Mouse (Mus musculus) T-helper 17 cell (primary cell): ENCODE measurements around the gene Mtrf1.
"Not testable (repeated sequence)": the region's sequence is repeated elsewhere in the genome, so short reads cannot be mapped to it uniquely, and the experiment has no call there.

Source experiments
- in situ Hi-C, 2 experiments: fragments of 300-600 bp; cut with MboI, MseI; formaldehyde crosslinking; loops; 1 replicate in 1 of 2; 2 replicates in 1 of 2; pipeline ENCODE4 v1.15.1; 2025; ENCODE audit warnings: high pct_unique_total_duplicates in 2 of 2

Gene Mtrf1

DNA sequence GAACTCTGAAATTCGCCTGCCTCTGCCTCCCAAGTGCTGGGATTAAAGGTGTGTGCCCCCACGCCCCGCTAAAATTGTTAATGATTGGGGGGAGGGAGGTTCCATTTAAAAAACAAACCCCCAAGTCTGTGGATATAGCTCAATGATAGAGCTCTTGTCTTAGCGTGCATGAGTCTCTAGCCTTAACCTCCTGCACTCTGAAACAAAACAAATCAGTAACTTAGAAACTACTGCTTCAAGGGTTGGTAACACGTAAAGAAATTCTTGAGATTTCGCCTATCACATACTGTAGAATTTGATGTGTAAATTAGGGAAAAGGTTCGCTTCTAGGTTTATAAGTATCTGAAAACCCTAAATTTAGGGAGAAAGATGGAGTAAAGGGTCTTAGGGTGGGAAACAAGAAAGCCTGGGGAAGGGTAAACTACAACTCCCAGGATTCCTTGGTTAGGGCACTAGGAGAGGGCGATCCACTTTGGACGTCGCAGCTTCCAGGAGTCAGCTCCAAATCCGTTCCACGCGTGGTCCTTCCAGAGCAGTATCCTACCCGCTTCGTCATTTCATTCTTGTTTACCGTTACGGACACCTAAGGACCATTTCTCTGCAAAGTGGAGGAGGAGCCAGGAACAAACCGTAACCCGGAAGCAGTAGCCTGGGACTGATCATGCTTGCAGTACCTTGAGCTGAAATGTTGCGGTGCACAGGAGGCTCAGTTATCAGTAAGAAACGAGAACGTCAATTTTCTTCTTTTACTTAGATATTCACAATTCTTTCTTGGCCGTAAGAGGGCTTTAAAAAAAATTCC is at the start of gene Mtrf1:
Gene Mtrf1 (plus strand): TSS at position 452 of the 802 bp plus-strand sequence.
- in situ Hi-C loops: loop anchor here (25.0 kb wide), 1 partner anchor 165 kb away; no protein-coding TSS in a partner anchor

DNA sequence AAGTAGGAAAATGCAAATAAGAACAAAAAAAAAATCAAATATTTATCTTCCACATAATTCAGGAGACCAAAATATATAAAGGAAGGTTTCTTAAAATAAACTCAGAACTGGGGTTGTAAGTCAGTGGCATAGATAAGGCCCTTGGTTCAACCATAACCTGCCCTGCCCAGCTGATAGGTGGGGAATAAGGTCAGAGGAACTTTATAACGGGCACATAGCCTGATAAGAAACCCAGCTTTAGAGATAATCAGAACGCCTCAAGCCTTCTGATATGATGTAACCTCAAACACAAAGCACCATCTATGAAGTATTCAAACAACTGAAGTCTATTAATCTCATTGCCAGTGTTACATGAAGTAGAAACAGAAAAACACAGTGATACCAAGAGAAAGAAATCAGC is 39.5 kb upstream of the Mtrf1 start:
- in situ Hi-C loops: no loop called here

DNA sequence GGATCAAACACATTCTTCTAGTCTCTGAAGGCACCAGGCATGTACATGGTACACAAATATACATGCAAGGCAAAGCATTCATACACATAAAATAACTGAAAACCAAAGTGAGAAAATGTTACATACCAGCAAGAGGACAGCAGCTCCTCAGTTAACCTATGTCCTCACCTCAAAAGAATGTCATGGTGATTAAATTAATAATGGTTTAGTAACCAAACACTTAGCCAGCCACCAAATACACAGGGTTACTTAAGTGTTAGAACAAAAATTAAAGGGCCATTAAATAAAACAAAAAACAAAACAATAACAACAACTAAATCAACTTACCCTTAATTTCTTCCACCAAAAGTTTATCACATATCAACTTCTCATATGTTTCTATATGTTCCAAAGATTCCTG is 20.5 kb upstream of the Mtrf1 start:
- in situ Hi-C loops: loop anchor here (5.0 to 25.0 kb wide), 2 partner anchors 35 to 185 kb away; no protein-coding TSS in a partner anchor

DNA sequence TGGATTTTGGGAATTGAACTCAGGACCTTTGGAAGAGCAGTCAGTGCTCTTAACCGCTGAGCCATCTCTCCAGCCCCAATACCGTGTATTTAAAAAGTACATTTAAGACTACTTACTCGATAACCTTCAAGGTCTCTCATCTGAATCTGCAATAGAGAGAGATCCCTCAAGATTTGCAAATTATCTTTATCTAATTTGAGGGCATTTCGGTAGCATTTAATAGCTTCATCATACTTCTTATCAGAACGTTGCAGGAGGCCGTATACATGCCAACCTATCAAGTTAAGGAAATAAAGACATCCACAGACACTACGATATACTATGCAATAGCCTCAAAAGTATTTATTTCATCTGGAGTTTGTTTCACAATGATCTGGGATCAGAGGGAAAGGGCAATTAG is 14.5 kb upstream of the Mtrf1 start:
- in situ Hi-C loops: loop anchor here (10.0 to 25.0 kb wide), 2 partner anchors 48 to 179 kb away; no protein-coding TSS in a partner anchor

DNA sequence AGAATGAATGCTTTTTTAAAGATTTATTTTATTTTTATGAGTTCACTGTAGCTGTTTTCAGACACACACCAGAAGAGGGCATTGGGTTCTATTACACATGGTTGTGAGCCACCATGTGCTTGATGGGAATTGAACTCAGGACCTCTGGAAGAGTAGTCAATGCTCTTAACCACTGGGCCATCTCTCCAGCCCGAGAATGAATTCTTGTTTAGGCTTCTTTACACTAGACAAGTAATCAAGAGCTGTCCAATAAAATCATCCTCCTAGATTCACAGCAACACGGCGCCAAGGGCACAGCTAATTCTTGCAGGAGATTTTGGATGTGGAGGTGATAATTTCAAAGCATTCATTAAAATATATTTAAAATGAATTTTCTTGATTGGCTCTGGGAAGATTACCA is 9.3 kb upstream of the Mtrf1 start:
- in situ Hi-C loops: loop anchor here (10.0 to 25.0 kb wide), 2 partner anchors 54 to 174 kb away; no protein-coding TSS in a partner anchor

DNA sequence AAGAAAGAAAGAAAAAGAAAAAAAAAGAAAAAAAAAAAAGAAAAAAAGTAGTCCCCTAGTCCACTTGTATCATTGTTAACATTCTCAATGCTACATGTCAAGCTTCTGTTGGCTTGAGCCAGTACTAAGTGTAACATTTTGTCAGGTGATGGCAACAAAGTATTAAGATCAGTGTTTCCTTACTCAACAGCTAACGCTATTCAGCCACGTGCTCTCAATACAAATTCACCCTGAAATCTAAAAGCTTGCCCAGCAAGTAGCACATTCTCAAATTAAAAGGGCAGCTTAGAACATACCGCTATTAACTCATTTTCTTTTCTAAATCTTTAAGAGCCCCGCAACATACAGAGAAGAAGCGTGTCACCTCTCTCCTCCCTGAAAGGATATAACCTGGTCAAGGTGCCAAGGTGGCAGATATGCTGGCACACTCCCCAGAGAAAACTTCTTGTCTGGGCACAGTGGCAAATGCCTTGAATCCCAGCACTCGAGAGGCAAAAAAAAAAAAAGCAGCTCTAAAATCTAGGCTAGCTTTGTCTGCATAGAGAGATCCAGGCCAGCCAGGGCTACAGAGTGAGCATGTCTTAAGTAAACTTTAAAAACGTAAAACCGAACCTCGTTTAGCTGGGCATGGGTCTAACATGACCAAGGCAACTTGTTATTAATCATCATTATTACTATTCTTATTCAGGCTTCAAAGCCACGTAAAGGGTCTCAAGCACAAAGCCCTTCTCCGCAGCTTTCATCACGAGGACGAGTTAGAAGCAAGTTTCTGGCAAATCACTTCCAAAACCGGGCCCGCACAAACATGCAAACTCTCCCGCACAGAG is 7.9 kb upstream of the Mtrf1 start:
- in situ Hi-C loops: loop anchor here (5.0 to 25.0 kb wide), 3 partner anchors 55 to 173 kb away; partner anchors contain the start of genes Elf1 (in 1 of the 2) and Wbp4 (in 1 of the 2)

DNA sequence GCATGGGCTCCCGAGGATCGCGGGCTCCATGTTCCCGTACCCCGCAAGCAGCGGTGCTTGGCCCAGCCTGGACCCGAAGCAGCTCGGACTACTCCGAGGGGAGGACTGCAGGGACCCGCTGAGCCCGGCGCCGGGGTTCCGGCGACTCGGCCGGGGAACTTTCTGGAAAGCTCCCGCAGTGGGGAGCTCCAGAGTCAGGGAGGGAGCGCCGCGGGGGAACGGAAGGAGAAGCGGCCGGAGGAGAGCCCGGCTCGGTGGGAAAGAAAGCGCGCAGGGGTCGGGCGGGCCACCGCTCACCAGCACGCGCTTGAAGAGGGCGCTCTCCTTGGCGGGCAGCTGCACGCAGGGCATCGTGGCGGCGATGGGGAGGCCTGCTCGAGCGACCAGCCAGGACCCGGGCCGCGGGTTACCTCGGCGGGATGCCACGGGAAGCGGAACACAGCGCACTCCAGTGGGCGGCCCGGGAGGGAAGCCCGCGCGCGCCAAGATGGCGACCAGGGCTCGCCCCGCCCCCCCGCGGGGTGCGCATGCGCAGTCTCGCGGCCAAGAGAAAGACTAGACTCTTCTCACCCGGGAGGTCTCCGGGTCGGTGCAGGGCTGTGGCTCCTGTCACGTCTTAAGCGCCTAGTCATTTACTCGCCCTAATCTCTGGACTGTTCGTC is 7.2 kb upstream of the Mtrf1 start, which contains the start of gene Naa16:
Gene Naa16 (minus strand): TSS at position 514 of the 662 bp plus-strand sequence.
- in situ Hi-C loops: loop anchor here (5.0 to 25.0 kb wide), 2 partner anchors 92 to 172 kb away; partner anchors contain the start of genes Elf1 (in 1 of the 2) and Wbp4 (in 1 of the 2)

DNA sequence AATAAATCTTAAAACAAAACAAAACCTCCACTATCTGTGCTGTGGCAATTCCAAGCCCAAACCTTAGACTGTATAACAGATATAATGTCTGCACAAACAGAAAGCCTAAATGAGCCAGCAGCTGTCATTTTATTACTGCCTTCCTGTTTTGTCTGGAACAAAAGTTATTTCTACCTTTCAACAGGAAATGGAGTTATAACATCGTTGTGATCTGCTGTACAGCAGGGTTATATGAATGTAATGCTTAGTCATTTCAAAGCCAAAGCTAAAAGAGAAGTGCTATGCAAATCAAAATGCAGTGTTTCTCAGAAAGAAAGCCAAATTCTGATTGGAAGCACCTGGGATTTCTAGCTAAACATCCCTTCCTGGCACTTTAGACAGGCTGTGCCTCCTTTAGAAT is 4.3 kb upstream of the Mtrf1 start:
- in situ Hi-C loops: loop anchor here (5.0 to 25.0 kb wide), 2 partner anchors 89 to 169 kb away; partner anchors contain the start of genes Elf1 (in 1 of the 2) and Wbp4 (in 1 of the 2)

DNA sequence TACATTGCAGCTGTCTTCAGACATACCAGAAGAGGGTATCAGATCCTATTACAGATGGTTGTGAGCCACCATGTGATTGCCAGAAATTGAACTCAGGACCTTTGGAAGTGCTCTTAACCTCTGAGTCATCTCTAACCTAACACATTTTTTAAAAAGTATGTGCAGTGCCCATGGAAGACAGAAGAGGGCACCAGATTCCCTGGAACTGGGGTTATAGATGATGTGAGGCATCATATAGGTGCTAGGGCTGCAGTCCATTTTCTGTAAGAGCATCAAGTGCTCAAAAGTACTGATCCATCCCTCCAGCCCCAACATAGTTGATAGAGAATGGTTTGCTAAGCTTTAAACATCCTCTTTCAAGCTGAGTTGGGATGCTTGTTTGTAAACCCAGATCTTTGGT is 3.0 kb upstream of the Mtrf1 start:
- in situ Hi-C loops: loop anchor here (5.0 to 25.0 kb wide), 2 partner anchors 88 to 168 kb away; partner anchors contain the start of genes Elf1 (in 1 of the 2) and Wbp4 (in 1 of the 2)

DNA sequence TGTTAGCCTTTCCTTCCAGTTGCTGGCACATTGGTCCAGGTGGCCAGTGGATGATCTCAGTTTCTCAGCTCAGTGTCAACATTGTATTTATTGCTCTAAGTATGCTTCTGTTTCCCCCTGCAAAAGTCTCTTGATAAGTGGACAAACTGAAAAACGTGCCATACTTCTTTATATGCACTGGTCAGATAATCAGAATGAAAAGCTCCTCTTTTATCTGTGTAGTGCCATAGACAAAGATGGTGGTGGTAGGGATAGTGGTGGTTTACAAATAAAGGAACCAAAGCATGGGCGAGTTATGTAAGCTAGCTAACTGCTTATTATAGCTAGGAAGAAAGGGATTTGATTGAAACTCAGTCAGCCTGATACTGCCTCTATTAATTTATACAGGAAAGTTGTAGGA is 10.1 kb downstream of the Mtrf1 start:
- in situ Hi-C loops: loop anchor here in 1 of 2 experiments (10.0 kb wide), 1 partner anchor 507 kb away; no protein-coding TSS in a partner anchor

DNA sequence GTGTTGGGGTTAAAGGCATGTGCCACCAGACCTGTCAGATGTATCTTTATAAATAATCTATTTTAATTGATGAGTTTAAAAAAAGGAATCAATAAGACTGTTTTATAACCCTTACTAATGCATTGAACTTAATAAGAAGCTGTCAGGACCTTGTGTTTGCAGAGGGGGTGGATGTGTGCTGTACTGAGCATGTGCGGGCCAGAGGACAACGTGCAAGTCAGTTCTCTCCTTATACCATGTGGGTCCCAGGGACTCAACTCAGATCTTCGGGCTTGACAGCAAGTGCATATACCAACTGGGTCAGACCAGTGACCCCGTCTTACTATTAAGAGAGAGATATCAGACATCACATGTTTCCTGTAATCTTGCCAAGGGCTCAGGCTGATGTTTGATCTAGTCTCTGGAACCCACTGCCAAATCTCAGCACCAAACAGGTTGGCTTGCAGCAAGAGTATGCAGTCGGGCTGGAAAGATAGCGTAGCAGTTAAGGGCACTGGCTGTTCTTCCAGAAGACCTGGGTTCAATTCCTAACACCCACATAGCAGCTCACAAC is 11.8 kb downstream of the Mtrf1 start:
- in situ Hi-C loops: loop anchor here in 1 of 2 experiments (10.0 kb wide), 1 partner anchor 505 kb away; no protein-coding TSS in a partner anchor

DNA sequence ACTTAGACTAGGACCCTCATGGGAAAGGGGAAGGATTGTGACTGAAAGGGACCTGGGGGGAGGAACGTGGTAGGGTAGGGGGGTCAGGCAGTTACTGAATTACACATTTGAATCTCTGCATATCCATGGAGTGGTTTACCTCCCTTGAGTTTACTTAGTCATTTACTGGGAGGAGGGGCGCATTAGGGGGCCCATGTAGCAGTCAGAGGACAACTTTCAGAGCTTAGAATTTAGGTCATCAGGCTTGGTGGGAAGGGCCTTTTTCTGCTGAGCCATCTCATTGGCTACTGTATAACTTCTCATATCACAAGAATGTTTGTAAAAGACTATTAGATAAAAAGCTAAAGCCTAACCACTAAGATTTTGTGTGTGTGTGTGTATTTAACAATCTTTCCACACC is 13.1 kb downstream of the Mtrf1 start:
- in situ Hi-C loops: no loop called here

DNA sequence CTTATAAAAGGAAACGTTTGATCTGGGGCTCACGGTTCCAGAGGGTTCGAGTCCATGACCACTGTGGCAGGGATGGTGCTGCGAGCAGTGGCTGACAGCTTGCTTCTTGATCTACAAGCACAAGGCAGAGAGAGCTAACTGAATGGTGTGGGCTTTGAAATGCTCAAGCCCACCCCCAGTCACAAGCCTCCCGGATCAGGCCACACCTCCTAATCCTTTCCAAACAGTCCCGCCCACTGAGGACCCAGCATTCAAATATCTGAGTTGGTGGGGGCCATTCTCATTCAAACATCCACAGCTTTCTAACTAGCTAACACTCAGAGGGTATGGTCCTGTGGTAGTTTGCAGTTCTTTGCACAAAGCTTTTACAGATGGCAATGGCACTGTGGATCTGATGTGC is 15.5 kb downstream of the Mtrf1 start:
- in situ Hi-C loops: no loop called here

DNA sequence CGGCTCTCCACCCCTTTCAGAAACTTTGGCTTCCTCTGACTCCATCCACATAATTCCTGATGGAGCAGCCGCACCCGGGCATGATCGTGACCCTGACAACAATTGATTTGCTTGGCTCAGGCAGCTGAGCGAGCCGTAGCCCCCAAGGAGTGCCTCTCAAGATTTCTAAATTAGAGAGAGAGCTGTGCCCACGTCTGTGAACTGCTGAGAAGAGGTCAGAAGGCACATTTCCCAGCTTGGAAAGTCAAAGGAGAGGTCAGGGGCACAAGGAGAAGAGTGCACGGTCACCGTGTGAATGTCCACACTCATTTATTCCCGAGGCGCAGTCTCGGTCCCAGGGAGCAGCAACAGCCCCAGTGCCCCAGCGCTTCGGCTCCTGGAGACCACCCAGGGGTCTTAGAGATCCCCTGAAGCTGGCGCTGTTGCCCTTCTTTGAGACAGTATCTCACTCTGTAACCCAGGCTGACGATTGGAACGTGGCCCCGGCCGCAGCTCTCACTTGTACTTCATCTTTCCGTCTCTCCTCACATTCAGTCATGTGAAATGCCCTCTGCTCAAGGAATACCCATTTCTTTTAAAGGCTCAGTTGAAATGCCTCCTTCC is 22.6 kb downstream of the Mtrf1 start:
- in situ Hi-C loops: no loop called here

DNA sequence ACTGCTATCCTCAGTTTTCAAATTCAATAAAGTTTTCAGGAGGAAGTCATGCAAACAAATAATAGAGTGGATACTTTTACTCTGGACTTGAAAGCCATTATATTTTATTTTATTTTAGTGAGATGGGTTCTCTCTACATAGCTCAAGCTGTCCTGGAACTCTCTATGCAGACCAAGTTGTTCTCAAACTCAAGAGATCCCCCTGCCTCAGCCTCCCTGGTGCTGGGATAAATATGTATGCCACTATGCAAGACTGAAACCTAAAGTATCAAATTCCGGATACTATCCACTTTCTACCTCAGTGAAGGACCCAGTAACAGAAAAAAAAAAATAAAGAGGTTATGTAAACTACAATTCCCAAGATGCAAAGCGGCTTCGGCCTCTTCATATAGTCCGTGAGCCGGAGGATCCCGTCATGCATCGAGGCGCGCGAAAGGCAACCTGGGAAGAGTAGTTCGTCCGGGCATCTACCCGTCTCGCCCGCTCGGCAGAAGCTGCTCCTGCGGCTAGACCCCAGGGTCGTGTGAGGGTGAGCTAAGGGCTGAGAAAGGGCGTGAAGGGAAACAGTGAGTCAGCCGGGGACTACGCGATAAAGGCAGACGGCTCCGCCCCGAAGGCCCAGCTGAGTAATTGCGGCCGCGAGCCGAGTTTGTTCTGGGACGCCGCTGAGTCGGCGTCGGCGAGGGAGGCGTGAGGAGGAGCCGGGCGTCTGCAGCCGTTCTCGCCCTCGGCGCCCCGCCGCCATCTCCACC is 28.6 kb downstream of the Mtrf1 start, which contains the start of gene Kbtbd7:
Gene Kbtbd7 (plus strand): TSS at position 533 of the 751 bp plus-strand sequence.
- in situ Hi-C loops: no loop called here

DNA sequence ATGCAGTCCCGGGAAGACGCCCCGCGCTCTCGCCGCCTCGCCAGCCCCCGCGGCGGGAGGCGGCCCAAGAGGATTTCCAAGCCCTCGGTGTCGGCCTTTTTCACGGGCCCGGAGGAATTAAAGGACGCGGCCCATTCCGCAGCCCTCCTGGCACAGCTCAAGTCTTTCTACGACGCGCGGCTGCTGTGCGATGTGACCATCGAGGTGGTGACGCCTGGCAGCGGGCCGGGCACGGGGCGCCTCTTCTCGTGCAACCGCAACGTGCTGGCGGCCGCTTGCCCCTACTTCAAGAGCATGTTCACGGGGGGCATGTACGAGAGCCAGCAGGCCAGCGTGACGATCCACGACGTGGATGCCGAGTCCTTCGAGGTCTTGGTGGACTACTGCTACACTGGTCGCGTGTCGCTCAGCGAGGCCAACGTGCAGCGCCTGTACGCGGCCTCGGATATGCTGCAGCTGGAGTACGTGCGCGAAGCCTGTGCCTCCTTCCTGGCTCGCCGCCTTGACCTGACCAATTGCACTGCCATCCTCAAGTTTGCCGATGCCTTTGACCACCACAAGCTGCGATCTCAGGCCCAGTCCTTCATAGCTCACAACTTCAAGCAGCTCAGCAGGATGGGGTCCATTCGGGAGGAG is 29.3 kb downstream of the Mtrf1 start:
- in situ Hi-C loops: not testable (repeated sequence)

DNA sequence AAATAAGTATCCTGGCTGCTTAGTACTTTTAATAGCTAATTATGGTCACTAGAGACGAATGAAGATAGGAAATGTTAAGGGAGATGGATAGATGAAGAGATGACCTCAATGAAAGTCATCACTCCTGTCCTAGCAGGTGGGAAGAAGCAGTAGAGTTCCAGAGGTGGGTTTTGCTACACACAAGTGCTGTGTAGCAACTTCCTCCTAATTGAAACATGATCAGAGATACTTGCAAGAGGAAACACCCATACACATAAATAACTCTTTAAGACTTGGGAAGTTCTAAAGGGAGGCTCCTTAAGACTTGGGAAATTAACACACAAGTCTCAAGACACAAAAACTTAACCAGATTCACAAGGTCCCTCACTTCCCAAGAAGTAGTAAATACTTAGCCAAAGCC is 36.5 kb downstream of the Mtrf1 start:
- in situ Hi-C loops: no loop called here

DNA sequence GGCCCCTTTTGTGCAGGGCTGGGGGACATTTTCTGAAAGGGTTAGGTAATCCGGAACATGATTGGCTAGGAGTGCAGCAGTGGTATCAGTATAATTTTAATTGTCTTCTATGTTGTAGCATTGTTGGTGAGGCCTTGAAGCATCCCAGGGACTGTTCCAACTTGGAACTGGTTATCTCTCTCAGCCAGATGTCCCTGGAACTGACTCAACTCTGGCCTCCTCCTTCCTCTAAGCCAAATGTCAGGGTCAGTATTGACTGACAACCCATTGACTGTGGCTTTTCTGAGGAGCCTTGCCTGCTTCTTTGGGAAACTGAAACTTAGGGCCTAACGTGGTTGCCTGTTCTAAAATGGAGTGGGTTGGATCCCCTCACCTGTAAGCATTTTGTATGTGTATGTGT is 43.1 kb downstream of the Mtrf1 start:
- in situ Hi-C loops: no loop called here

DNA sequence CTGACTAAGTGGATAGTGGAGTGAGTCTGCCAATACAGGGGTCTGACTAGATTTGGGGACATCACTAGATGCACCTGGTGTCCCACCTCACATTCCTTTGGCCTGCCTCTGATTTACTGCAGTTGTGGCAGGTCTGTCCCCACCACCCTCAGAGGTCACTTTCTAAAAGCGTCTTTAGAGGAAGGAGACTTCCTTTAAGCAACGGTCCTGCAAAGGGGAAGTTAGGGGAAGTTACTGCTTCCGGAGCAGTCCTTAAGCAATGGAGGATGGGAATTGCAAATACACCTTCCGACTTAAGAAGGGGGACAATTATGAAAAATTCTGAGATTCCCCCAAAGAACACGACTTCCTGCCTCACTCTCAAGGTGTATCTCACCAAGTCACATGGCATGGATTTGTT is 43.9 kb downstream of the Mtrf1 start:
- in situ Hi-C loops: no loop called here
